Mouse (Mus musculus) embryonic fibroblast, embryonic 13.5 days (primary cell): ENCODE results near the gene Atp1a2.

Experiments
- CTCF ChIP-seq: IDR thresholded peaks from 2 replicates; pipeline ENCODE4 v1.5.1; 2011; ENCODE audit warnings: mild to moderate bottlenecking, control low read depth, low read length, moderate library complexity, borderline replicate concordance; ENCODE audit not compliant: insufficient read depth
- POLR2A ChIP-seq: IDR thresholded peaks from 2 replicates; pipeline ENCODE4 v1.6.1; 2011; ENCODE audit warnings: low read depth, mild to moderate bottlenecking, control low read depth, low read length, moderate library complexity

DNA sequence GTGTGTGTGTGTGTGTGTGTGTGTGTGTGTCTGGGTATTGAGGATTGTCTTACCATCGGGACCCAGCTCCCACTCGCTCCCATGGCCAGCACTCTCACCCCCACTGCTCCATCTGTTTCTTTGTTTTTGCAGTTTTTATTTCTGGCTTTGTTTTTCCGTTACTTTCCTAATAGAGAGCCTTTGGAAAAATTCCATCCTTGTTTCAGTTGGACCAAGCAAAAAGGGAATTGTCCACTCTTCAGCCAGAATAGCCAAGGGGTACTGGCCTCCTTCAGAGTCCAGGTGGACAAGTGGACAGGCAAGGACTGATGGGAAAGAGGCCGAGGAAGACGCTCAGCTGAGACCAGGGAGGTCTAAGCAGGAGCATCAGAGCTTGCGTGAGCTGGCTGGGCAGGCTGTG is 9.0 kb upstream of the Atp1a2 start:
- TF ChIP-seq CTCF = no peak
- no peak for TF ChIP-seq POLR2A
